Mouse (Mus musculus): Measurements from ENCODE around the gene Naa50.

Naa50 gene

DNA sequence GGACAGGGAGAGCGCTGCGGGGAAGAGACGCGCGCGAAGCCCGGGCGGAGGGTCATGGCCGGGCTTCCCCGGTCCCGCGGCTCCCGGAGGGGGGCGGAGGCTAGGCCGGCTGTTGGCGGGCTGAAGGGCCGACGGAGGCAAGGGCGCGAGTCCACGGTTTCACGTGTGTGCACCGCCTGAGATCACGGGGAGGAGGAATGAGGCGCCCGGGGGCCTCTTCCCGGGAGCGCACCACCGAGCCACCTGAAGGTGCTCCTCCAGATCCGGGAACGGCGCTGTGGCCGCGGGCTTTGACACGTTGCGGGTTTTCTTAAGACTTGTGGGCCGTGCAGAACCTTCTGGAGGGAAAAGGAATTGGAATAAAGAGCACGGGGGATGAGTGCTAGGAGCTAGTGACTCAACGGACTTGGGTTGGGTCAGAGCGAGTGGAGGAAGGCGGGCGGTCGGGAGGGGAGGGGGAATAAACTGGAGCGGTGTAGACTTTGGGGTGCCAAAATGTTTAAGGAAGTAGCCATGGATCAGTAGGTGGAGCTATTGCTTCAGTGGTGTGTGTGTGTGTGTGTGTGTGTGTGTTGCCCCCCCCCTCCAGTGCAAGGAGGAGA is 657 bp downstream of the Naa50 start:
- peak; percentile 75 for DNase-seq (ENCODE audit: low spot score)

DNA sequence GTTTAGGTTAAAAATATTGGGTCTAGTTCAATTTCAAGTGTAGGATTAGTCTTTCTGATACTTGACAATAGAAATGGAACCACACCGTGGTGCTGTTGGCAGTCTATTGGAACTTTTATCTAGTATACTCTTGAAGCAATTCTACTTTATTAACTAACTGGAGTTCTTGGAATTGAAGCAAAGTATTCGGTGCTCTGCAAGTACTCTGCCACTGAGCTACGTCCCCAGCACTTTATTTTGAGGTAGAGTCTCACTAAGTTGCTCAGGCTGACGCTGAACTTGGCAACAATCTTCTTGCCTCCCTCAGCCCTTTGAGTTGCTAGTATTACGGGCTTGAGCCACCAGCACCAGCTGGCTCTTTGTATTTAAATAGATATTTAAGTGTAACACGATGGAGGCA is 1.9 kb downstream of the Naa50 start:
- DNase-seq (ENCODE audit: low spot score) = no peak

DNA sequence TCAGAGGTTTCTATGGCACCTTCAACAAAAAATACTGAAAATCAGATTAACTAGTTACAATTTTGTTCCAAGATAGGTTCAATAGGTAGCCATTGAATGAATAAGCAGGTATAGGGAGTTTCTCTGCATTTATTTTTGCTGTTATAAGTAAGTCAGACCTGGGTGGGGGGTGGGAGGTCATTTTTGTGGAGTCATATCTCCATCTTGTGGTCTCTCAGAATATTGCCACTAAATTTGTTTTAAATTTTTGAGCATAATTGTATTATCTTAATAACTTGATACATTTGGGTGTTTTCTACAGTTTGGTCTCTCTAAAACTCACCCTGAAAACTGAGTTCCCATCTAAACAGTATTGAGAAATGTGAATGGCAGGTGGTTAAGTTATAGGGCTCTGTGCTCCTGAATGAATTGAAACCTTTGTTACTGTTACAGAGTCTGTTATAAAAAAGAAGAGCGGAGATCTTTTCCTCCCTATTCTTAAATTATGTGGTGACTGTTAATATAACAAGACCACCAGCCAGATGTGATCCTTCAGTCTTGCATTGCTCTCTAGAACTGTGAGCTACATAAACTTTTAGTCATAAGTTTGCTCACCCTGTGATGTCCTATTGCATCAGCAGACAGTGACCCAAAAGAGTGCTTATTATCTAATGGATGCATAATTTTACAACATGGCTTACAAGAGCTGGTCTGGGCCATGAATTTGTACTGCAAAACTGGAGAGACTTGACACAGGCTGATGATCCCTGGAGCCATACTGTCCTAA is 9.6 kb downstream of the Naa50 start:
- no peak for DNase-seq (ENCODE audit: low spot score)

DNA sequence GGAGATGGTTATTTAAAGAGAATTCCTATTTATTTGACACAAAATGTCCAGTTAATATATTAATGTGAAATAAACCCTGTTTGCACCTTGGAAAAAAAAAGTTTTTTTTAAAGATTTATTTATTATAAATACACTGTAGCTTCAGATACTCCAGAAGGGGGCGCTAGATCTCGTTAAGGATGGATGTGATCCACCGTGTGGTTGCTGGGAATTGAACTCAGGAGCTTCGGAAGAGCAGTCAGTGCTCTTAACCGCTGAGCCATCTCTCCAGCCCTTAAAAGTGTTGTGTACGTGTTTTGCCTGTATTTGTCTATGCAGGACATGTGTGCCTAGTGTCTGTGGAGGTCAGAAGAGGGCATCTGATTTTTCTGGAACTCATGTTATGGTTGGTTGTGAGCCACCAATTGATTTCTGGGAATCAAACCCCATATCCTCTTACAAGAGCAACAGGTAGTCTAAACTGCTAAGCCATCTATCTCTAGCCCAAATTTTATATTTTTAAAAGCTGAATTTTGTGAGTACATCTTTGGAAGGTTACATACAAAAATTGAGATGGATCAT is 14.9 kb downstream of the Naa50 start:
- DNase-seq (ENCODE audit: low spot score) = no peak

DNA sequence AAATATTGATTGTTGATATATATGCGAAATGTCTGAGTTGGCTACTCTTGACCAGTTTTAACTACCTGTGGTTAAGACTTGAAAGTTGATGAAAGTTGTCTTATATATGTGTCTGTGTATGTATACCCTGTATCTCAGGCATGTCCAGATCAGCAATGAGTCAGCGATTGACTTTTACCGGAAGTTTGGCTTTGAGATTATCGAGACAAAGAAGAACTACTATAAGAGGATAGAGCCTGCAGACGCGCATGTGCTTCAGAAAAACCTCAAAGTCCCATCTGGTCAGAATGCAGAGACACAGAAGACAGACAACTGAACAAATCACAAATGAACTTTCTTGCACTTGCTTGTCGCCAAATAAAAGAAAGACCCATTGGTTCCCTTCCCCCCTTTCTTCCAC is 19.7 kb downstream of the Naa50 start:
- no peak for DNase-seq (ENCODE audit: low spot score)

DNA sequence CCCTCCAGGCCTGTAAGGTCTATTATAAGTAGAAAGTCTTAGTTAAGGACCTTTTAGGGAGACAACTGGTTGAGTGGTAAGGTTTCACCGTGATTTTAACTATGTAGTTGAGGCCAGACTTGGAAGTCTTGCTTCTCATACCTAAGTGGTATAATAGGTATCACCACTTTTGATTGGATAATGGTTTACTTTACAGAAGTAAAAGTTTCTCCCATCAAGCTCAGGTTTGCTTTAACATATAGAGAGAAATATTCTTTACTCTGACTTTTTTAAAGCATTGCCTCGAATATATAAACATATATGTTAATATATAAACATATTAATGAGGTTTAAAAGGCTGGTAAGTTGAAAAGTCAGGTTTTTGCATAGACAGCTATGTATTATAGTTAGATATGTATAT is 24.2 kb downstream of the Naa50 start:
- no peak for DNase-seq (ENCODE audit: low spot score)

DNA sequence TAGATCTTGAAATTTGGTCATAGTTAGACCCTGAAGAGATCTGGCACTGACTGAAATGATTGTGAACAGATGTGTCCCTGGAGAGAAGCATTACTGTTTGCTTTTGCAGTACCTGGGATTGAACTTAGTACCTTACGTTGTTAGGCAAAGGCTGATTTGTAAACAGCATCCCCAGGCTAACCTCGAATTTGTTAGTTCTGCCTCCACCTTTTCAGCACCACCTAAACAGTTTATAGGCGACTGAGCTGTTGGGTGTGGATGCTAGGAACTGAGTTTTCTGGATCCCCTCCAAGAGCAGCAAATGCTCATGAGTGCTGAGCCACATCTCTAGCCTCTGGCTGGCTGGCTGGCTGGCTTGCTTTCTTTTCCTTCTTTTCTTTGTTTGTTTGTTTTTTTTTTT is 25.6 kb downstream of the Naa50 start:
- DNase-seq (ENCODE audit: low spot score) = no peak

DNA sequence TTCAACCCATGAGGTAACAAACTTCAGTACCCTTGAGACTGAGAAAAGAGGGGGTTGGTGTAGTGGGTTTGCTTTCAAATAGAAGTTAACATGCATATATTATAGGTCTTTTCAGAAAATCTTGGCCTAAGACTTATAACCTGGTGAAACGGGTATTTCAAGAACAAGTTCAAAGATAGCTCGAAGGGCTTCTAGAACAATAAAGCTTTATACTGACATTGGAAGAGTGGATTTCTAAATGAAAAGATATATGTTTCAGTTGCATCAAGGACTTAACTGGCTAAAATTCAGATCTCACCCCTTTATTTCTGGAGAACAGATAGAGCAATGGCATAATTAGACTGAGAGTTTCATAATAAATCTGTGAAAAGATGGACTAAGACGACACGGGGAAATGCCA is 29.4 kb downstream of the Naa50 start:
- DNase-seq (ENCODE audit: low spot score) = no peak

DNA sequence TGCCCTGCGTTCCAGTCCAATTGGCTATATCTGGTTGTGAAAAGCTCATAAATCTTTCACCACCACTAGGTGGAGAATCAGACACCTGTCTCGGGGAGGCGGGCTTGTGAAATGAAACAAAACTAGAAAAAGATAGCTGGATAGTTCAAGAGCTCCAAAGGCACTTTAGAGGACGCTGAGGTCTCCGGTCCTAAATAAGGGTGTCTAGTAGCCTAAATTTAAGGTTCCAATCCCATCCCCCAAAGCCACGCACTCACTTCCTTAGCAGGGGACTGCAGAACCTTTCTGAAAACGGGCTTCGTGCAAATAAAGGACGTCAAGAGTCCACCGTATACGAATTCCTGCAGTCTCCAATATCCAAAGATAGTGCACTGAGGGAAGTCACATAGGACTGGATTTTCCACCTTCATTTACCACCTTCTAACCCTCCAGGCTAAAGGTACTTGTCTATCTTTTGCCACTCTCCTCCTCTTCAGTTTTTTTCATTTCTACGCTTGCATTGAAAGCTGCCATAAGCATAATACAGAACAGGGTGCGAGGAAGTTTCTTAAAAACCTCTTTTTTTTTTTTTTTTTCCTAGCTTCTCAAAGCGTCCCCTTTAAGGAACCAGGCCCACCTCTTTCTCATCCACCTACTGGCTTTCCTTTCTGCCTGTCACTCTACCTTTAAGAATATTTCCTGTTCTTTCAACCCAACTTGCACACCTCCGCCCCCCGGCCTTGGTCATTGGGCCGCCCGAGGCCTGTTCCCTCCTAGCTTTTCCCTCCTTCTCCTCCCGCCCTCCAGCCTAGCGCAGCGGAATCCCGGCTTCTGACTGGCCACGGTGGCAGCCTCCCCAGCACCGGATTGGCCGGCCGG is 32.9 kb downstream of the Naa50 start:
- DNase-seq (ENCODE audit: low spot score) = peak; percentile 99

DNA sequence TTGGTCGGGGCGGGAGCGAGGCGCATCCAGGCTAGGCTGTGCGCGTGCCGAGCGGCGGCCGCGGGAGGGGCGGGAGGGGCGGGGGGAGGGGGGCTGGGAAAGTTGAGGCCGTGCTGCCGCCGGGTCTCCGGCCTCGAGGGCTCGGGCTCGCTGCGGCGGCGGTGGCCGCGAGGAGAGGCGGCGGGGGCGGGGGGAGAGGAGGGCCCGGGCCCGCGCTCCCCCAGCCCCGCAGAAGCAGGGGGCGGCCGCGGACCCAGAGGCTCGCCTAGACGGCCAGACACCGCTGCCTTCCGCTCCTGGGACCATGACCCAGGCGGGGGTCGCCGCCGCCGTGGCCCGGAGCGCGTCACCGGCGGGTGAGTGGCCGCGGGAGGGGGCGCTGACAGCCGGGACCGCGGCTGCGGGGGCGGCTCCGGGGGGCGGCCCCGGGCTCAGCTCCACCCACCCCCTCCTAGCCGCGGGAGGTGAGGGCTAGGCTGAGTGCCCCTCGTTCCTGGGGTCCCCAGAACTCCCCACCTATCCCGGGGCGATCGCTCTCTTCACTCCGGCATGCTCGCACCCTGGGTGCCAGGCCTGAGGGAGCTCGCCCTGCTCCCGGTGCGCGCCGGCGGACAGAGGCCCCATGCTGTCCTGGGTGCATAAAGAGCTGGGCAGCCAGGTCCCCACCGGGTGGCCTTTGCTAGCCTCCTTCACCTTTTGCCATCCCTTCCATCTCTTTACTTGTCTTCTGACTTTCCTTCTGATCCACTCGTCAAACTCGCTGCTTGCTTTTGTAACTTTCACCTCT is 33.7 kb downstream of the Naa50 start, which contains the start of gene Usf3:
Gene Usf3 (plus strand): TSS at position 92 of the 787 bp plus-strand sequence.
- peak; percentile 75 for DNase-seq (ENCODE audit: low spot score)

DNA sequence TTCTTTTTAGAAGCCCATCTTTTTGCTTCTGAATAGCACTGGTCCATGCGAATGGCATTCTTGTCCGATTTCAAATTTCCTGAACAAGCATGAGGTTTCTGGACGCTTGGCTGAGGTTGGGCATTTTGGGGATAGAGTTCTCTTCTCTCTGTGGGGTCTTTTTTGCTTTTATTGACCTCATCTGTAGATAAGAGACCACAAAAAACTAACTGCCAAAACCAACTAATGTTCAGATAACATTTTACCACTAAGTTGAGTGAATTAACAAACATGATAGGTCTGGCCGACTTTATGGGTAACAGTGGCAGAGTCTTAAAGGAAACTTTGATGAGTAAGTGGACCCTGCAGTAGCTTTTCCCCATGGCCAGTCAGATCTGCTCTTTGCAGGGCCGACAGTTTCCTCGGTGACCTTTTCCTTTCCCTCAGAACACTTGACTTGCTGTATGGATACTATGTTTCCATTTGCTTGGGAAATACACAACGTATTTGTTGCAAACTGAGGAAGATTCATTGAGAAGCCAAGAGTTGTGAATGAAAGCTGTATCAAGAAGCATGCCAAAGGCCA is 34.4 kb downstream of the Naa50 start:
- no peak for DNase-seq (ENCODE audit: low spot score)

DNA sequence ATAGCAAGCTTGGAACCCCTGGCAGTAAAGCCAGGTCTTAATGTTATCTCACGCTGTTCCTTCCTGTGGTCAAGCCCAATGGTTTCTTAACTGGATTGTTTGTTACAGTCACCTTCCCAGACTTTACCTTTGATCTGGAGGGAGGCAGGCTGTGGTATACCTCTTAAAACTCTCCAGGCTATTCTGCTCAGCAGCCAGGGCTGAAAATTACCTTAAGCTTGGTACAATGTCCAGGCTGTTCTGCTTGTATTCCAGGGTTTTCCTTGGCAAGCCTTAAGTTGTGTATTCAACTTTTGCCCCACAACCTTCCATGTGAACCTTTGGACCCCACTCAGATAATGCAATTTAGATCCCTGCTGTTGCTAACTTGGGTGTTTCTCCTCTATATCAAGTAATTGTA is 35.4 kb downstream of the Naa50 start:
- no peak for DNase-seq (ENCODE audit: low spot score)

DNA sequence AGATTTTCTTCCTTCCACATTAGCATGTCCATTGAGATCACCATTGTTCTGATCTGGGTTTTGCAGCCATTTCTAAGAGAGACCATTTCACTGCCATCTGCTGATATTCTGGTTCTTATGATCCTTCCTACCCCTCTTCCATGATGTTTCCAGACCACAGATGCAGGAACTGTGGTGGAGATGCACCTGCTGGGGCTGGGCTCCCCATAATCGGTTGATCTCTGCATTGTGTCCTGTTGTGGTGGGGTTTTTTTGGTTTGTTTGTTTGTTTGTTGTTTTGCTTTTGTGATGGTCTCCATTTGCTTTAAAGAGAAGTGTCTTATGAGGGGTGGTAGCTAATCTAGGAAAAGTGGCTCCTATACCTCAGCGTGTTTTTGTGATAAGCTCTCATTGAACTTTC is 36.9 kb downstream of the Naa50 start:
- DNase-seq (ENCODE audit: low spot score) = no peak

DNA sequence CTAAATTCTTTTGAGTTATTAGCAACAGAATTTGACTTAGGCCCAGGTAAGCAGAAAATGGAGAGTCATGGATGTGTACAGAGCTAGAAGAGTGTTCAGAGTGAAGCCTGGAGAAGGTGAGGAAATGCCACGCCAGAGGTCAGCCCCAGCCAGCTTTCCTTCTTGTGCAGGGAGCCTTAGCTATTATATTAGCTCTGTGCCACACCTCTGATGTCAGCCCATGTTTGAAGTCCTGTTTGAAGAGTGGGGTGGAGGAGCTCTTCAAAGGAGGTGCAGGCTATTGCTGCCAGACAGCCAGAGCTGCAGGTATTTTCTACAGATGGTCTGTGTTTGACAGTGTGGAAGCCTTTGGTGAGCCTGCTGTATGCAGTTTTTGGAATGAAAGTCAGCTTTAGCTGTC is 38.9 kb downstream of the Naa50 start:
- DNase-seq (ENCODE audit: low spot score) = no peak

DNA sequence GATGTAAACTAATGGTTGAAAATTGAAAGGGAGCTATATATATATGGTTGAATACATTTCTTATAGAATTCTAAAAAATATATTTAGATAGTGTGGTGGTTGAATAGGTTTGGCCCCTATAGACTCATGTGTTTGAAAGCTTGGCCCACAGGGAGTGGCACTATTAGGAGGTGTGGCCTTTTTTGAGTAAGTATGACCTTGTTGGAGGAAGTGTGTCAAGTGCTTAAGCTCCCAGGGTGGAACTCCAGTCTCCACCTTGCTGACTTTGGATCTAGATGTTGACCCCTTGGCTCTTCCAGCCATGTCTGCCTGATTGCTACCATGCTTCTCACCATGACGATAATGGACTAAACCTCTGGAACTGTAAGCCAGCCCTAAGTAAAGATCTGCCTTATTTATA is 43.0 kb downstream of the Naa50 start:
- DNase-seq (ENCODE audit: low spot score) = no peak

DNA sequence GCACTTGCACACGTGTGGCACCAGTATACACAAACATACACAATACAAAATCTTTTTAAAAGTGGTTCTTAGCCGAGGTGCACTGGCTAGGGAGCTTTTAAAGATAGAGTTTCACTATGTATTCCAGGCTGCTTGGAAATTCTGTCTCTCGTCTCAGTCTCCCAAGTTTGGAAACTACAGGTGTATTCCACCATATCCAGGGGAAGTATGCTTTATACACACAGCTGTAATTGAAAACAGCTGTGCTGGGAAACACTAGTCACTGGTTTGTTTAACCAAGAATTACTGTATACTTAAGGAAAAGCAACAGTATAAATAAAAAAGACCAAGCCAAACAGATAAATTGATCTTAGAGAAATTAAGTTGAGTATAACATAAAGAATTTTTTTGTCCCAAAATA is 45.1 kb downstream of the Naa50 start:
- DNase-seq (ENCODE audit: low spot score) = no peak

DNA sequence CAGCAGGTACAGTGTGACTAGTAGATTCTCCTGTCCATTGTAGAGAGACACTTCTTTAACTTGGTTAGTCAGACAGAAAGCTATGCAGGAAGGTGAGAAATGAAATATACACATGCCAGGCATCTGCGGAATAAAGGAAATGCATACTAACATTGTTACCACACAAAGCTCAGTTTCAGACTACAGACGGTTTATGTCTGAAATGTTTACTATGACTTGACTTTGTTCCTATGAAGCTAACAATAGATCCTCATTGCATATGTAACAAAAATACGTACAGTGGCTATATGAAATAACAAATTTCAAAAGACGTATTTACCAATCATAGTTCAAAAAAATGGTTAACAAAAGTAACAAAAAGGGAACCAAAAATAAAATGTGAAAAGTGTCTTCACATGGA is 47.5 kb downstream of the Naa50 start:
- no peak for DNase-seq (ENCODE audit: low spot score)

DNA sequence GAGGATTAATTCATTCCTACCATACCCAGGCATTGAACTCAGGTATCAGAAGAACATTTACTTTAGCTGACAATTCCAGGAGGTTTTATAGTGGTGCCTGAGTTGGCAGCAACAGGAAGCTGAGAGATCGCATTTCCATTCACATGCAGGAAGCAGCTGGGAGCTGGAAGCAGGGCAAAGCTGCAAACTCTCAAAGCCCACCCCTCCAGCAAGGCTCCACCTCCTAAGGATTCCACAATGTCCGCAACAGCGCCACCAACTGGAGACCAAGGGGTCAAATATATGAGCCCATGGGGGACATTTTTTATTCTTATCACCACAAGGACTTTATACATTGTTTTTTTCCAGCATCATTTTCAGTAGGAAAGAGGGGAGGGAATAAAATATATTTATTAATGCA is 49.1 kb downstream of the Naa50 start:
- DNase-seq (ENCODE audit: low spot score) = no peak

DNA sequence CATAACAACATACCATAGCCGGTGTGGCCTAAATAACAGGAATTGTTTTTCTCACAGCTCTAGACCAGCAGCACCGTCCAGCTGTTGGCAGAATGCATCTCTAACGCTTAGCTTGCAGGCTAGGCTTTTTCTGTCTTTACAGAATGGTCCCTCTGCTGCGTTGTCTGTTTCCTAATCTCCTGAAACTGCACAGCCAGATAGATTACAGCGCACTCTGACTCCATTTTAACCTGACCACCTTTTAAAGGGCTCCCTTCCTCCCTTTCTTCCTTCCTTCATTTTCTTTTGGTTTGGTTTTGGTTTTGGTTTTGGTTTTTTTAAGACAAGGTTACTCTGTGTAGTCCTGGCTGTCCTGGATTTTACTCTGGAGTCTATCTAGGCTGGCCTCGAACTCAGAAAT is 50.4 kb downstream of the Naa50 start:
- no peak for DNase-seq (ENCODE audit: low spot score)

DNA sequence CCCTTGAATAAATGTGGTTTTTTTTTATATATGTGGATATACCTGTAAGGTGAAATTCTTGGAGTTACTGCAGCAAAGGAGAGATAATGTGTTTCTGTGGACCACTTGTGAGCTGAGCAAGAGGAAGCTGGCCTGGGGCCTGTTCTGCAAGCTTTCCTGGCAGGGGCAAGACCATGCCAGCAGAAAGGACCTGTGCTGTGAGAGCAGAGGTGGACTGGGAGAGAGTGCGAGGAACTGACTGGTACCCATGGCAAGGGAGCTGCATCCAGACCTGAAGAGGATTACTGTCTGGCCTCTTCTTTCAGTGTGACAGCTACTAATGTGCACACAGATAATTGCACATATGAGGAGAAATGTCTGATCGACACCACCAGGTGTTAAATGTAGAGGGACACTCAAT is 51.3 kb downstream of the Naa50 start:
- DNase-seq (ENCODE audit: low spot score) = no peak

DNA sequence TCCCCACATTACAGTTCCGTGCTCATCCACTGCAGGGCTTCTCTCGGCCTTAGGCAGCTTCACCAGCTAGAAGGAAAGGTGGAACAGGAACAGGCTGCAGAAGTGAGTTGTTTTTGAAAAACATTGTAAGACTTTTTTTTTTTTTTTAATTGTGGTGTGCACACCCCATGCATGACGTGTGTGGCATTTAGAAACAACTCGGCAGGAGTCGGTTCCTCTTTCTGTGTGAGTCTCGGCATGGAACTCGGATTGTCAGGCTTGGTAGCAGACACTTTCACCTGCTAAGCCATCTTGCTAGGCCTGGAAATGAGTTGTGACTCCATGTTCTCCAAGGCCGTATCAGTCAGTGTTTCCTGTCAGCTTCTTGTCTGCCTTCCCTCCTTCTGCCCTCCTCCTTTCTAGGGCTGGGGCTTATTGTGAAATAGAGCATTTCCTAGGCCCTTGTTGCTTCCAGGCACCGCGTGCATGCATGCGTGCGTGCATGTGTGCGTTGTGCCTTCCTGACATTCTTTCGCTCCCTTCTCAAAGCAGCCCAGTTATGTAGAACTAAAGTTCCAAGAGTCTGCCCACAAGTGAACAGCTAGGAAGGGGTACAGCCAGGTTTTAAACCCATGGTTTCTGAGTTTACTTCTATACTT is 59.6 kb downstream of the Naa50 start:
- DNase-seq (ENCODE audit: low spot score) = no peak
